Mouse (Mus musculus): ENCODE data around the gene Sohlh2.

Sohlh2 gene

GRCm38 (mm10) chr3:55212254-55212653 is 30.4 kb downstream of the Sohlh2 start:
- DNase-seq, result no peak

- no peak for DNase-seq
Measured at GRCm38 (mm10) chr3:55213785-55214184, 32.0 kb downstream of the Sohlh2 start.

- DNase-seq, result no peak
Measured at GRCm38 (mm10) chr3:55214413-55214812, 32.6 kb downstream of the Sohlh2 start.

- DNase-seq, result no peak
Measured at GRCm38 (mm10) chr3:55222502-55222901, 40.7 kb downstream of the Sohlh2 start.

GRCm38 (mm10) chr3:55223862-55224261 is 42.0 kb downstream of the Sohlh2 start:
- no peak for DNase-seq

- no peak for DNase-seq
Measured at GRCm38 (mm10) chr3:55226501-55227213, 44.8 kb downstream of the Sohlh2 start.

- DNase-seq, result no peak
Measured at GRCm38 (mm10) chr3:55227214-55227581, 45.4 kb downstream of the Sohlh2 start.

- DNase-seq, result no peak
Measured at GRCm38 (mm10) chr3:55241730-55242421, 60.0 kb downstream of the Sohlh2 start, which contains the start of gene Dclk1. Gene Dclk1, plus strand, starts transcription at chr3:55242364.

GRCm38 (mm10) chr3:55242422-55243055 is 60.7 kb downstream of the Sohlh2 start:
- DNase-seq, result peak; percentile 11

GRCm38 (mm10) chr3:55243056-55243471 is 61.2 kb downstream of the Sohlh2 start:
- no peak for DNase-seq

GRCm38 (mm10) chr3:55244087-55244486 is 62.3 kb downstream of the Sohlh2 start:
- DNase-seq, result no peak

GRCm38 (mm10) chr3:55246618-55247272 is 64.9 kb downstream of the Sohlh2 start:
- DNase-seq, result no peak

GRCm38 (mm10) chr3:55248048-55248447 is 66.2 kb downstream of the Sohlh2 start:
- no peak for DNase-seq

- DNase-seq, result peak; percentile 66
Measured at GRCm38 (mm10) chr3:55248508-55248907, 66.7 kb downstream of the Sohlh2 start.

GRCm38 (mm10) chr3:55250631-55251030 is 68.8 kb downstream of the Sohlh2 start:
- no peak for DNase-seq
